Mouse (Mus musculus) small intestine, adult 2 months (tissue): Measurements from ENCODE around the gene Nhej1.

Experiments
- CTCF ChIP-seq: fragments of 200-500 bp; IDR thresholded peaks from 2 replicates; pipeline ENCODE4 v1.5.1; 2012; ENCODE audit warnings: low read depth, mild to moderate bottlenecking, control low read depth, inconsistent platforms, low read length, moderate library complexity, mixed read lengths; ENCODE audit not compliant: insufficient replicate concordance, insufficient read length; ENCODE audit errors: extremely low read depth
- POLR2A ChIP-seq: fragments of 200-500 bp; IDR thresholded peaks from 2 replicates; pipeline ENCODE4 v1.6.1; 2012; ENCODE audit warnings: low read depth, mild to moderate bottlenecking, control low read depth, inconsistent platforms, low read length, moderate library complexity

GRCm38 (mm10) chr1:74947986-74948670 lies 176.9 kb downstream of the Nhej1 start:
- TF ChIP-seq POLR2A: no peak
- no peak for TF ChIP-seq CTCF
